Mouse (Mus musculus) mature B cell (primary cell): ENCODE measurements around the gene Dlg4.

Source experiments
- in situ Hi-C: fragments of 300-500 bp; cut with MboI; formaldehyde crosslinking; loops from 2 replicates; pipeline ENCODE4 v1.14.3; 2019

Dlg4 gene

DNA sequence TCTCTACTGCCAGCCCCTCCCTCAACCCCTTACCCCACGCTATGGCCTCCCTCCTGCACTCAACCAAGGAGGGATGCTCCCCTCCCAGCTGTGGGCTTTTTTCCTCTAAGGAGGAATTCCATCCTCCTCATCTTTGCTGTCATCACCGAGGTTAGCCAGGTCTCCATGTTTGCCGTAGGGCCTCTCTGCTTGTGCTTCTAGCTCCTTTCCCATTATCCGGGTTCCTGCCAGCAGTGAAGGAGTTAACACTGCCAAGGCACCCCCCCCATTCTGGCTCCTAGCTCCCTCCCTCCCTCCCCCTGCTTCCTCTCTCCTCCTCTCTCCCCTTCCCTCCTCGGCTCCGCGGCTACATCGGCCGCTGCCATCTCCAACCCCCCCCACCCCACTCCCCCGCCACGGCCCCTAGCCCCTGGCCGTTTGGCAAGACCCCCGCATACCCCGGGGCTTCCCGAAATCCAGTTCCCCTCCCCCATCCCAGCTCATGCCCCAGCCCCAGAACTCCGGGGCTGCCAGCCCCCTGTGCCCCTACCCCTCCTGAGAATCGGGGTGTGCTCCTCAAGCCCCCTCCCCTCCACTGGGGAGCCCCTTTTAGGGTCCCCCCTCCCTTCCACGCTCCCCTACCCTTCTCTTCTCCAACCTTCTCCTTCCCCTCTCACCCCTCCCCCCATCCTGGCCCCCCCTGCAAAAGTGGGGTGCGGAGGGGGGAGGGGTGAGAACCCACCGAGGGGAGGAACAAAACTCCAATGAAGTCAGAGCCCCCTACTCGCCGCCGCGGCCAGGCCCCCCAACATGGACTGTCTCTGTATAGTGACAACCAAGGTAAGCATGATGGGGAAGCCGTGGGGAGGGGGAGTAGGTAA is 1.6 kb downstream of the Dlg4 start:
- in situ Hi-C loops: loop anchor here (25.0 kb wide), 1 partner anchor 644 kb away; the partner anchor contains the start of genes Eno3, Pfn1 and Spag7

- in situ Hi-C loops: loop anchor here (25.0 kb wide), 1 partner anchor 643 kb away; the partner anchor contains the start of genes Eno3, Pfn1 and Spag7
Observed at GRCm38 (mm10) chr11:70019495-70020021, 2.8 kb downstream of the Dlg4 start.

GRCm38 (mm10) chr11:70020022-70020631 is 3.4 kb downstream of the Dlg4 start:
- in situ Hi-C loops: loop anchor here (25.0 kb wide), 1 partner anchor 642 kb away; the partner anchor contains the start of genes Eno3, Pfn1 and Spag7

DNA sequence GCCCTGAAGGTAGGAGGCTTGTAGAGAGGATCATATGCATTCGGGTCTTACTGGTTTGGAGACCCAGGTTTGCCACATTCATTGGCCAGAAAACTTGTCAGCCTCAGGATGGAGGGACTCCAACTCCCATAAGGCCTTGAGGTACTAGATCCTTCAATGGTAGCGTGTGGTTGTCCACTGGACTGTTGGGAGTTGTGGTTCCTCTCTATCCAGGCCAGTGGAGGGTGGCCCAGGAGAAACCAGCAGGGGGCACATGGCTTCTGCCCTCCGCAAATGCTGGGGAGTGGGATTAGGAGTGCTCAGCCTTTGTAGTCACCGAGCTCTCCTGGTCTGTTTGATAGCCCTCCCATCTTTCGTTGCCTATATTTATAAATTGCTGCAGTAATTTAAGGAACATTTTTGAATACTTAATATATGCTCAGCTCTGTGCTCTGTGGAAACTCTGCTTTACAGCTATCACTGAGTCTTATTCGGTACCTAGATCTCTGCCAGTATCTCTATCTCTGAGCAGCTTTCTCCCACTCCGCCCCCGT is 4.1 kb downstream of the Dlg4 start:
- in situ Hi-C loops: loop anchor here (25.0 kb wide), 1 partner anchor 642 kb away; the partner anchor contains the start of genes Eno3, Pfn1 and Spag7

- in situ Hi-C loops: loop anchor here (25.0 kb wide), 1 partner anchor 641 kb away; the partner anchor contains the start of genes Eno3, Pfn1 and Spag7
Observed at GRCm38 (mm10) chr11:70021264-70022132, 4.8 kb downstream of the Dlg4 start.

- in situ Hi-C loops: loop anchor here (25.0 kb wide), 1 partner anchor 639 kb away; the partner anchor contains the start of genes Eno3, Pfn1 and Spag7
Observed at GRCm38 (mm10) chr11:70023481-70024150, 6.9 kb downstream of the Dlg4 start.

DNA sequence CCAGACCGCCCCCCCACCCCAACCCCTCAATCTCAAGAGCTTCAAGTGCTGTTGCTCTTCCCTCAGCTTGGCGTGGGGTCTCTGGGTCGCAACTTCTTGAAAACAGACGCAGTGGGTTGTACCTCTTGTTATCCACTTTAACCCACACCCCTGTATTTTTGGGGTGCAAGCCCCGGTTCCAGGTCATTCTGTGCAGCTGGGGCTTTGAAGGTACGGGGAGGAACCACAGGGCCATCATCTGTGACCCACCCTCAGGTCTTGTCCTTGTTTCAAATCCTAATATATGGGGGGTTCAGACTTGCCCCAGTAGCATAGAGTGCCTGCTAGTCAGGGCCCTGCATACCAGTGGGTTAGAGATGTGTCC is 7.4 kb downstream of the Dlg4 start:
- in situ Hi-C loops: loop anchor here (25.0 kb wide), 1 partner anchor 638 kb away; the partner anchor contains the start of genes Eno3, Pfn1 and Spag7

DNA sequence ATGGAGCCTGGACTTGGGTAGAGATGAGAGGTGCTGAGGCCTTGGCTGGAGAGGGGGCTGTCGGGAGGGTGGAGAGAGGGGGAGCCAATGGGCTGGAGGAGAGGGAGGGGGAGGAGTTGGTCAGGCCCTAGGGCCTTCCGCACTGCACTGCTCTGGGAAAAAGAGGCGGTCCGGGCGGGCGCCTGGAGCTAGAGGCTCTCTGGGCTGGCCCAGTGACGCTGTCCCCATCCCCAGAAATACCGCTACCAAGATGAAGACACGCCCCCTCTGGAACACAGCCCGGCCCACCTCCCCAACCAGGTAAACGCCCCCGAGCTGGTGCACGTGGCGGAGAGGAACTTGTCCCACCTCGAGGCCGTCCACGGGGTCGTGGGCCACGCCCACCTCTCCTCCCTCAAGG is 9.9 kb downstream of the Dlg4 start:
- in situ Hi-C loops: no loop called here

DNA sequence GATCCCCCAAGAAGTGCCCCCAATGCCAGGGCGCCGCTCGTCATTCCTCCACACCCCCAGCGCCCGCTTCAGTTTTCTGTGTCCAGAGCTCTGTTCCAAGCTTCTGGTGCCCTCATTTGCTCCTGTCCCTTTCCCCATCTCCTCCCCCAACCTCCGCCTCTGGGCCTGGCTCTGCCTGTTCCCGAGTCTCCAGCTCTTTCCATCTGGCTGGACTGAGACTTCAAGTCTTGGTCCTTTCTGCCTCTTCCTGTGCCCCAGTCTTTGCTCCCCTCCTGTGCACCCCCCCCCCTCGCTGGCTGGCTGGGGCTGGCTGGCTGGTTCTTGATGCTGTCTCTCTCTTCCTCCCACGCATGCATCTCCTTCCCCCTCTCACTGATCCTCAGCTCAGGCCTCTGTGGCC is 10.7 kb downstream of the Dlg4 start:
- in situ Hi-C loops: no loop called here

DNA sequence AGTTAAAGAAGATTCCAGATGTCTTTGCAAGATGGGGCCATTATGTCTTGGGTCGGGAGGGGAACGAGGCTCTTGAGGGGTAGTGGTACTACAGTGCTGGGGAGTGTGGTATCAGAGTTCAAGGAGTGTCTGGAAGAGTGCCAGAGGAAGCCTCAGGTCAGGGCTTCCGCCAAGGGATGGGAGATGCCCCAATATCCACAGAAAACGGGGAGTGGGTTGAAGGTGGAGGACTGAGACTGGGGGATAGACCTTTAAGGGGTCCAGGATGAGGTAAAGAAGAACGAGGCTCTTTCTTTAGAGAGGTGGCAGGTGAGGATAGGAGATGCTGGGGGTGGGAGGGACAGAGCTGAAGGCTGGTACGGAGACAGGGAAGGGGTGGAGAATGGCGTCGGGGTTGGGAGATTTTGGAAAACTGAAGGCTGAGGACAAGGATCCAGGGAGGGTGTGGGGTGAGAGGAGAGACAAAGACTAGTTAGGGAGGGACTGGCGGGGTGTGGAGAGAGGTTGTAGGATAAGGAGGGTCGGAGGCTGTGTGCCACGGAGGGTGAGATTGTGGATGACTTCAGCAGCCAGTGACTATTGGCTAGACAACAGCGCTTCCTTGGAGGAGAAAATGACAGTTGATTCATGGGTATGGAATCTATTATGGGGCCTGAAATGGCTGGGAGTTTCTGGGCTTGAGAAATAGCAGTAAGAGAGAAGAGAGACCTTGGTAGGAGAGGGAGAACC is 11.8 kb downstream of the Dlg4 start:
- in situ Hi-C loops: no loop called here

DNA sequence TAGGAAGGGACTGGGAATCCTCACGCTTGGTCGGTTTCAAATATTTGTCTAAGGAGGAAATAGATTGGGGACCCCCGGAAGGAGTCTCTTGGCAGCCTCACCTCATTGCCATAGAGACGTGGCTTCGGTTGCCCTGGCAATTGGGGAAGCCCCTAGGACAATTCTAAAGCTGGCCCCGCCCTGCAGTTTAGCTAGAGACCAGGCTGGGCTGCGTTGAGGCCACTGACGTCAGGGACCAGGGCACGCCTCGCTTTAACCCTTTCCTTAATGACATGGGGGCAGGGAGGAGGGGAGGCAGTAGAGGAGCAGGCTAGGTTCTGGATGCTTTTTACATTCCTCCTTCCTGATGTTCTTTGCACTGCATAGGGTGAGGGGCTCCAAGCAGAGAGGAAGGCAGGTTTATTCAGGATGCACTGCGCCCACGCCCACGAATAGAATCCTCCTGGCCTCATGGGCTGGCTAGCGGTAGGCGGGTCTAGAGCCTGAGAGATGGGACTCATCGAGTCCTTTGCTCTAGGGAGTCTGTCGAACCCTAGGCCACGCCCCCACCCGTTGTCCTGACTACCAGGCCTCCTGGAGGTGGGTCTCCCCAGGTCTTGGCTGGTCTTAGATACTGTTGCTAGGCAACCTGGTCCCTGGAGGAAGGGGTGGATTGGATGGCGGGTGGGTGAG is 12.5 kb downstream of the Dlg4 start:
- in situ Hi-C loops: no loop called here

GRCm38 (mm10) chr11:70029829-70030550 is 13.2 kb downstream of the Dlg4 start:
- in situ Hi-C loops: no loop called here

- in situ Hi-C loops: no loop called here
Observed at GRCm38 (mm10) chr11:70030651-70031320, 14.0 kb downstream of the Dlg4 start.

GRCm38 (mm10) chr11:70031321-70031670 is 14.6 kb downstream of the Dlg4 start:
- in situ Hi-C loops: no loop called here

DNA sequence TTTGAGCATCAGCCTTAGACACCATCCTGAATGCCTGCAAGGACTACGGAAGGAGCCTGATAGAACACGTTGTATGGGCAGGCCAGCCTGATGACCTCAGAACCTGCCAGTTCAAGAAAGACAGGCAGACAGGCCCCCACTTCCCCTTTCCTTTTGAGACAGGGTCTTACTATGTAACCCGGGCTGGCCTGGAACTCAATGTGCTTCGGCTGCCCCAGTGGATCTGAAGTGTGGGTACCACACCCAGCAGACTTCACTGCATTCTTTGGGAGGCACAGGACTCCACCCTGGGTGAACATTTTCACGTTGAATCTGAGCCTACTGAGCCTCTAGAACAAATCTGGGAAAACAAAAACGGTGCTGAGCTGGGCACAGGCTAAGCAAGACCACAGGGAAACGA is 21.4 kb downstream of the Dlg4 start:
- in situ Hi-C loops: no loop called here

DNA sequence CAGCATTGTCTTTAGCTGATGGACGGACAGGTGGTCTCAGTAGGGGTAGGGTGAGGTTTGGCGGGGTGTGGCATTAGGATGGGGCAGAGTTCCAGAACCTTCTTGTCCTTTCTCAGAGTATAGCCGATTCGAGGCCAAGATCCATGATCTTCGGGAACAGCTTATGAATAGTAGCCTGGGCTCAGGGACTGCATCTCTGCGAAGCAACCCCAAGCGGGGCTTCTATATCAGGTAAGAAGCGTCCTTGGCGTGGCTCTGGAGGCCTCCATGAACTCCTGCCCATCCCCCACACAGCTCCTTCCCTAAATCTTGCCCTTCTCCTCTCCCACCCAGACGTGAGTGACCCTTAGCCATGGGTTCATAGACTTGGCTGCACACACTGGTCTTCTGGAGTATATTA is 22.9 kb downstream of the Dlg4 start:
- in situ Hi-C loops: no loop called here

DNA sequence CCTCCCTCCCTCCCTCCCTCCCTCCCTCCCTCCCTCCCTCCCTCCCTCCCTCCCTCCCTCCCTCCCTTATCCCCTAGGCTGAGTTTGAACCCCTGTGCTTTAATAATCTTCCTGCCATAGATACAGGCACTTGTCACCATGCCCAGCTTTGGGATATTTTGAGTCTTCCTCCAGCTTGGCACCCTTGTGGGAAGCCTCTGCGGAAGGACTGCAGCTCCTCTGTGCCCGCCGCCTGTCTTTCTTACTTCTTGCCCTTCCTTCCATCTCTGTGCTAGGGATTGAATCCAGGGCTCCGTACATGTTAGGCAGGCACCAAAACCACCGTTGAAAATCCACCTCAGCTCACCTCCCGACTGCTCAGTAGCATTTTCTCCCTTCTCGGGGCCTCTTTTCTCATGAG is 23.4 kb downstream of the Dlg4 start:
- in situ Hi-C loops: no loop called here
